Mouse (Mus musculus) cerebral cortex, adult 2 months (tissue): ENCODE results near the gene Rnps1.

ENCODE experiments used
- WGBS: fragments of 180-500 bp; shearing (Covaris S2); methylation state at CpG from one replicate; pipeline ENCODE4 v1.1.7; 2018; 5-methylcytosine and 5-hydroxymethylcytosine counted together

Gene Rnps1

DNA sequence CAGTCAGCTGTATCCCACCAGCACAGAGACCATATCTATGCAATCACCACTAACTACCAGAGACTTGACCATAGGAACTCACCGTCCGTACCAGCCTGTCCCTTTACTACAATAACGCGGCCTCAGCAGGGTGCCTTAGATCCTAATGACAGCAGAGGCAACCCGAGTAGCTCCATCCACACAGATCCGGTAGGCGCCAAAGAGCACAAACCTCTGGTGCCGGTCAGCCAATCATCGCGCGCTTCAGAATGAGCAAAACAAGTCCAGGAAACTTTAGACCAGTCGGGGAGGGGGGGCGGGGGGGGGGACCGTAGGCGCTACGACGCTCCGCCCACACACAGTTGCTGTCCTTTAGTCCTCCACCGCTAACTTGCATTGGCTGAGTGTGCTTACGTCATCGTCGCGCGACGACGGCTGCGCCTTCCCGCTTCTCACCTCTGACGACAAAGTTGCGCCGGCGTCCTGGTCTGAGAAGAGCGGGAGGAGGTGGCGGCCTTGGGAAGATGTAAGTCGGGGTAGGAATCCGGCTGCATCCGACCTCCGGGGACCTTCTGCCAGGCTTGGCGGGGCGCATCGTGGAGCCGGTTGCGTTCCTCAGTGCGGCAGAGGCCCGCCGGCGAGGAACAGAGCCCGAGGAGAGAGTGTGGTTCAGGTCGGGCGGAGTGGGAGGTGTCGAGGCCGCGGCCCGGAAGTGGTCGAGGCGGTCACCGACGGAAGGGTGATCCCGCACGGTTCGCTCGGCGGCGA is at the start of gene Rnps1:
TSS of gene Rnps1 (plus strand) at position 336 of the 747 bp plus-strand sequence.
- under 1% methylated on average over 64 of the region's 64 CpGs for WGBS

GRCm38 (mm10) chr17:24365863-24366262 is 48.5 kb upstream of the Rnps1 start:
- WGBS, result 63% methylated on average over 13 of the region's 13 CpGs

DNA sequence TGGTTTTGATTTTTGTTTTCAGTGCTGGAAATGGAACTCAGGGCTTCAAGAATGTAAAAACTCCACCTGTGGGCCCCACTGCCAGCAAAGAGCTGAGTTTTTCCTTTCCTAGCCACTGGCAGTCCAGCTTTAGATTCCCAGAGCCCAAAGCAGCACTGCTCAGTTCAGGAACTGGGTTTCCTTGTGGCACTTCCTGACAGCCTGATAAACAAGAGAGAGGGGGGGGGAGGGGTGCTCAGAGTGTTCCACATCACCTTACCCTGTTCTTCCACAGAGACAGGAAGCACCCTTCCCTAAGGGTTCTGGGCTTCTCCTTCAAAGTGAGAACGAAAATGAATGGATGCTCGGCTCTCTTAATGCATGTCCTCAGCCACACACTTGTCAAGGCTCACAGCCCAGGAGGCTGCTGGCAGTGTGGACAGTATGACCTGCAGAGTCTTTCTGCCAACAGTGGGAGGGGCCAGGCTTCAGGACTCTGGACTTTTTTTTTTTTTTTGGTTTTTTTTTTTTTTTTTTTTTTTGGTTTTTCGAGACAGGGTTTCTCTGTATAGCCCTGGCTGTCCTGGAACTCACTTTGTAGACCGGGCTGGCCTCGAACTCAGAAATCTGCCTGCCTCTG is 39.2 kb upstream of the Rnps1 start:
- WGBS, result 85% methylated on average over 4 of the region's 5 CpGs

DNA sequence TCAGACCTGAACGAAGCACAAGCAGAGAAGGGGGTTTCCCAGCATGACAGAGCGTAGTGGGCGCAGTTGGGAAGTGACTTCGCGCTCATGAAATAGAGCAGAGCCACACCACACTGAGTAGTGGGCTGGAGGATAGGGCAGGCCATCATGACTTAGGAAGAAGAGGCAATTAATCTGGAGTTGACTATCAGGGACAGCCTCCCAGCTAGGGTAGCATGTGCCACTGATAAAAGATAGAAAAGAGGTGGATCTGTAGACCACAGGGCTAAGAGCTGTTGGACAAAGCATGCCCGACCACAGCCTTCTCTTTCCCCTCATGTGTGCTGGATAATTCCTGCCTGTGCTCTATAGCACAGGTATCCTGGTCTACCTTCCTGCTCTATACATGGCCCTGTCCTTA is 38.5 kb upstream of the Rnps1 start:
- 95% methylated on average over 6 of the region's 6 CpGs for WGBS

DNA sequence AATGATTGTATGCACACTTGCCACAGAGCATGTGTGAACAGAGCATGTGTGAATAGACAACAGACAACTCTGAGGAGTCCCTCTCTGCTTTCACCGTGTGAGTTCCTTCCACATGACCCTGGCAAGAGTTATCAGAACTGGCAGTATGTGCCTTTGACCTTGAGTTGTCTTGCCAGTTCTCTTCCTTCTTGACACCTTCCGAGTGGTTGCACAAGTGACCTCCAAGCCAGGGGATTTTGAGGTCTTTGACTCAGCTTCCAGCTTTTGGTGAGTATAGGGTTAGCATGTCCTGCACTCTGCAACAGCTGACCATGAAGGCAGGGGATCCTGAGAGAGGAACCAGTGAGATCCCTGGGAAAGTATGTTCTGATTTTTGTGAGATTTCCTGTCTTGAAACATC is 35.9 kb upstream of the Rnps1 start:
- 80% methylated on average over 2 of the region's 2 CpGs for WGBS

DNA sequence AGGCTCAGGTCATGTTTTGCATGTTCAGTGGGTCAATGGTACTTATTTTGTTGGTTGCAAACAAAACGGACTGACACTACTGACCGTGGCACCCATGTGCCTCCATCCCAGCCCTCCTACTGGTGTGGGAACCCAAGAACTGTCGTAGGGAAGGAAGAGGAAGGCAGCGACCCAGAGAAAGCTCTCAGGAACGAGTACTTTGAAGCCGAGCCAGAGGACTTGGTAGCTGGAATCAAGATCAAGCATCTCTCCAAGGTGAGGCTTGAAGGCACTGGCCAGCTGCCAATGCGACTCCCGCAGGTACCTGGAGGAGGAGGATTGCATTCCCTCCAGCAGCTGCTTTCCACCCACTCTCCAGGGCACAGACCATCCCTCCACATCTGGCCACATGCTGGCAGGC is 30.6 kb upstream of the Rnps1 start:
- 75% methylated on average over 8 of the region's 8 CpGs for WGBS

- WGBS, result 90% methylated on average over 5 of the region's 5 CpGs
Measured at GRCm38 (mm10) chr17:24388711-24389110, 25.7 kb upstream of the Rnps1 start.

- WGBS, result 6% methylated on average over 2 of the region's 2 CpGs
Measured at GRCm38 (mm10) chr17:24389865-24390264, 24.5 kb upstream of the Rnps1 start.

GRCm38 (mm10) chr17:24391149-24391548 is 23.2 kb upstream of the Rnps1 start:
- WGBS, result 72% methylated on average over 8 of the region's 8 CpGs

DNA sequence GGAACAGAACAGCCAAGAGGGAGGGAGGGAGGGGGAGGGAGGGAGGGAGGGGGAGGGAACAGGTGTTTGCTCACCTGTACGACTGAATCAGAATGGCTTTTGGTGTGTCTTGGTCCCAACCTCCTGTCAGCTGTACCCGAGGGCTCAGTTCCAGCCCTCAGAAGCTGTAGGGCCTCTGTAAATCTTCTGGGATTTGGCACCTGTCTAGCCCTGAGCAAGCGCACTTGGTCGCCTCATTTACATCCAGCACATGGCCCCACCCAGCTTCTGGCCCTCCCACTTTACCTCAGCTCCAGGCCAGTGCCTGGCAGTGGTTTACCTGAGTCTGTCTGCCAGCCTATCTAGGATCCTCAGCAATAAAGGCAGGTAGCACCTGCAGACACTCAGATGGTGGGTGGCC is 20.8 kb upstream of the Rnps1 start:
- 49% methylated on average over 4 of the region's 4 CpGs for WGBS

GRCm38 (mm10) chr17:24394456-24394855 is 19.9 kb upstream of the Rnps1 start:
- 73% methylated on average over 7 of the region's 7 CpGs for WGBS

DNA sequence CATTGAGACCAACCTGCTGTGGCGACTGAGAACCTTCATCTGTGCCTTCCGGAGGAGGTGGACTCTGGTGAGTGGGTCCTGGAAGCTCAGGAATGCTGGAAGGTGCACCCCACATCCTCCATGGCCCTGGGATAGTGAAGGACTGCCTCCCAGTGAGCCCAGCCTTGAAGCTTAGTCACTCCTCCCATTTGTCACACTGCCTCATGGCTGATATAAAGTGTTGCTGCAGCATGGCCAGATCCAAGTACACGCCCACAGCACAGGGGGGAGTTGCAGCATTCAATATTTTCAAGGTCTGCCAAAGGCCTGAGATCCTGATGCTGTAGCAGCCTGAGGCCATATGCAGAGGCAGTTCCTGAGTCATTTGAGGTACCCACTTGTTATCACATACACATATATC is 12.0 kb upstream of the Rnps1 start:
- 64% methylated on average over 3 of the region's 3 CpGs for WGBS

GRCm38 (mm10) chr17:24407116-24407803 is 7.1 kb upstream of the Rnps1 start:
- 85% methylated on average over 12 of the region's 12 CpGs for WGBS

- WGBS, result 26% methylated on average over 22 of the region's 22 CpGs
Measured at GRCm38 (mm10) chr17:24413557-24414211, 681 bp upstream of the Rnps1 start.

DNA sequence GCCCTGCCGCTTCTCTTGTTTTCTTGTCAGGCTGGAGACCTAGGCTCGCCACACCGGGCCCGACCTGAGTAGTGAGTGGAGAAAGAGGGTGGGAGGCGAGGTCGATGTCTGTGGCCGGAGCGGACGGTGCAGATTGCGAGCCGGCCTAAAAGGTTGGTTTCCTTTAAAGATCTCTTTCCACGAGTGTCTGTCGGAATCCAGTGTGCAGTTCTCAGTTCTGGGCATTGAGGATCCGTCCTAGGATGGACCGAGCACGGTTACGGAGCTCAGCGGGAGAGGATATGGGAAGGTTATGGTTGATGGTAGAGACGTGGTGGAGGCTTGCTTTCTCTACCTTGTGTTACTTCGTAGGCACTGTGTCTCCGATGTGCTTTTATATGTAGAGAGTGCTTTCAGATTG is 646 bp downstream of the Rnps1 start:
- WGBS, result under 1% methylated on average over 21 of the region's 21 CpGs

- WGBS, result 80% methylated on average over 3 of the region's 3 CpGs
Measured at GRCm38 (mm10) chr17:24416051-24416652, 1.8 kb downstream of the Rnps1 start.

- WGBS, result 89% methylated on average over 4 of the region's 4 CpGs
Measured at GRCm38 (mm10) chr17:24423114-24423513, 8.7 kb downstream of the Rnps1 start.

DNA sequence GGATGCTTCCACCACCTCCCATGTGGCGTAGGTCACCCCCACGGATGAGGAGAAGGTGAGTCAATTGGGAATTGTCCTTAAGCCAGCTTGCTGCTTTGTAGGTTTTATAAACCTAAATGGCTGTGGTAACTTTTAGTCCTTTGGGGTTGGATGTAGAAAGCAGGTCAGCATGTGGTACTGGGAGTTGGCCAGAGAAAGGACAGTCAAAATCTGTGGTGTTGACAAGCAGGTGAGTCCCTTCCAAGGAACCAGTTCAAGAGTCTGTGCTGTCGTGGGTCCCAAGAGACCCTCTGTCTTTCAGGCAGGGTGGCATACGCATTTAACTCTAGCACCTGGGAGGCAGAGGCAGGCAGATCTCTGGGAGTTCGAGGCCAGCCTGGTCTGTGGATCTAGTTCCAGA is 10.1 kb downstream of the Rnps1 start:
- WGBS, result 89% methylated on average over 5 of the region's 5 CpGs

- 96% methylated on average over 6 of the region's 8 CpGs for WGBS
Measured at GRCm38 (mm10) chr17:24425326-24425725, 11.0 kb downstream of the Rnps1 start.

- 83% methylated on average over 7 of the region's 7 CpGs for WGBS
Measured at GRCm38 (mm10) chr17:24425905-24426304, 11.5 kb downstream of the Rnps1 start.

DNA sequence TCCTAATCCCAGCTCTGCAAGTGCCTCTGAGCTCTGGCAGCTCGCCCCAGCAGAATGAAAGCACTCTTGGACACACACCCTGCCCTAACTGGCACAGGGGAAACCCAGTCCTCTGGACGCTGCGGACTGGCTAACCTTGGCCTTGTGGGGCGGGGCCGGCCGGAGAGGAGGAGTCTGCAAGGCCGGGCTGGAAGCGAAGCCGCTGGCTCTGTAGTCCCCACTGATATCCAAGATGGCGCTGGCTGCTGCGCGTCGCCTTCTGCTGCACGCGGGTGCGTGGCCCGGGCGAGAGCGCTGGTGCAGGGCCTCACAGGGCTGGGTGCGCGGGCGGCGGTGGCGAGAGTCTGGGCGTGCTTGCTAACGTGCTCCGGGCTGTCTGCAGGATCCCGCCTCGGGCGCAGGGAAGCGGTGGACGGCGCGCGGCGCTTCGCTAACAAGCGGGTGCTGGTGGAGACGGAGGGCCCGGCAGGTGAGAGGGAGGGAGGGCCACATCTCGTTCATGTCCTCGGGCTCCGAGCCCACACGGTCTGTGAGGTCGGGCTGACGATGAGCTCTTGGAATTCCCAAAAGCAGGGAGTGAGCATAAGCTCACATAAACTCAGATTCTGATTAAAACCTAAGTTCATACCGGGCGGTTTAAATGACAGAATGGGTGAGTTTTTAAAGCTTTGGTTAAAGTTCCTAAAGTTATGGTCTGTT is 12.3 kb downstream of the Rnps1 start, which contains the start of gene Eci1:
TSS of gene Eci1 (plus strand) at position 171 of the 699 bp plus-strand sequence.
- WGBS, result under 1% methylated on average over 48 of the region's 48 CpGs
